Mouse (Mus musculus): ENCODE results near the gene Wdr46. TPM values are rescaled to one million over a fixed set of nuclear protein-coding genes. Genes with fewer than 3 reads are reported as not detected.
"Not testable (repeated sequence)": the region's sequence is repeated elsewhere in the genome, so short reads cannot be mapped to it uniquely, and the experiment has no call there.

Wdr46 gene
- polyA plus RNA-seq, 1 experiment from 2014 or later = 38.8 TPM

- Histone ChIP-seq H3K4me2 (replicated peaks) (no peak overlapping the region), H3K4me3 (no peak overlapping the region), H3K9ac (no peak overlapping the region), H3K4me1 (no peaks in the 10 kb centered on the region), H3K36me3 (no peaks in the 10 kb centered on the region), H3K9me3 (replicated peaks) (no peaks in the 10 kb centered on the region), H3K27me3 (no peaks in the 10 kb centered on the region), H3K27ac (no peak overlapping the region)
- WGBS = 88% methylated on average over 7 of the region's 7 CpGs
- ATAC-seq (ENCODE audit: low FRiP score) = no peak
These were observed 38.0 kb upstream of the Wdr46 start for GRCm38 (mm10) chr17:33902491-33902890.

GRCm38 (mm10) chr17:33903911-33904651 is 36.4 kb upstream of the Wdr46 start:
- 77% methylated on average over 6 of the region's 6 CpGs for WGBS
- not testable (repeated sequence) for ATAC-seq (ENCODE audit: low FRiP score); H3K4me1 ChIP-seq; H3K27me3 ChIP-seq; H3K4me2 ChIP-seq (replicated peaks); H3K4me3 ChIP-seq; H3K9ac ChIP-seq; H3K27ac ChIP-seq; H3K36me3 ChIP-seq; H3K9me3 ChIP-seq (replicated peaks)

- ATAC-seq (ENCODE audit: low FRiP score); H3K9ac ChIP-seq; H3K27ac ChIP-seq; H3K9me3 ChIP-seq (replicated peaks); H3K27me3 ChIP-seq; H3K36me3 ChIP-seq; H3K4me1 ChIP-seq; H3K4me3 ChIP-seq; H3K4me2 ChIP-seq (replicated peaks): not testable (repeated sequence)
- WGBS = 13% methylated on average over 3 of the region's 4 CpGs
These were observed 35.6 kb upstream of the Wdr46 start, which contains the start of gene Platr17 for GRCm38 (mm10) chr17:33904835-33905234. Gene Platr17 (plus strand): TSS chr17:33905135.

GRCm38 (mm10) chr17:33908331-33909076 is 32.0 kb upstream of the Wdr46 start:
- H3K9ac ChIP-seq = peak overlapping the region; percentile 78
- WGBS = under 1% methylated on average over 44 of the region's 44 CpGs
- peak overlapping the region; percentile 92 for H3K27ac ChIP-seq
- peak; percentile 14 for ATAC-seq (ENCODE audit: low FRiP score)
- H3K4me1 ChIP-seq = peaks cover 23% of the 10 kb centered on the region
- H3K4me3 ChIP-seq = peak overlapping the region; percentile 82
- H3K9me3 ChIP-seq (replicated peaks) = no peaks in the 10 kb centered on the region
- H3K36me3 ChIP-seq = peaks cover 24% of the 10 kb centered on the region
- peak overlapping the region; percentile 97 for H3K4me2 ChIP-seq (replicated peaks)
- H3K27me3 ChIP-seq = no peaks in the 10 kb centered on the region

DNA sequence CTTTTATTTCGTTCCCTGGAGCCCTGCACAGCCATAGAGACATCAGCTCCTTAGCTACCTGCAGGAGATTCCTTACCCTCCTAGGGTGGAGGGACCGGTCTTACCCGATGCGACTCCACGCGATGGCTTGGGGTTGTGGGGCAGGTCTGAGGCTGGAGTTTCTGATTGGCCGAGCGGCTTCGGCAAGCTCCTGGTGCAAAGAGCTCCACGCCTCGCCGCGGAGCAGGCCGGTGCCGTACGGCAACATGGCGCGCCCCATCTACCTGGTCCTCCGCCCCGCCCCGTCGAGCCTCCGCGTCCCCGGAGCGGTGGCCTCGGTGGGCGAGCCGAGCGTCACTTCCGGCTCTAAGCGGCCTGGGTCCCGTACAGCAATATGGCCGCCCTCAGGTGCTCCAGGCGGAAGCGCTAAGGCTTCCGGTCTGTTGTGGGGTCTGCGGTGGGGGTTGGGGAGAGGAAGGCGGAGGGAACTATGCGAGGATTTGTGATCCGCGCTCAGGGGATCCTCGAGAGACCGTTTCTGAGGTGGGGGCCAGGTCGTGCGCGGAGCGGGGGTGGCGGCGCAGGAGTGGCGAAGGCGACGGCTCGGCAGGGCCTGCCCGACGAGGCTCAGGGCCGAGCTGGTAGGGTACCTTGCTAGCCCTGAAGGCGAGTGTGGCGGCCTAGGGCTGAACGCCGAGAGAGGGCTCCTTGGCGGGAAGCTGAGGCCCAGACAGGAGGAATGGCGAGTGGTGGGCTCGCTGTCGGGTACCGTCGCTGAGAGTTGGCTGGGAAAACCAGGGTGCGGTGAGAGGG is 31.2 kb upstream of the Wdr46 start, which contains the start of gene Daxx:
Gene Daxx (plus strand): TSS at position 338 of the 792 bp plus-strand sequence.
- under 1% methylated on average over 68 of the region's 68 CpGs for WGBS
- H3K27ac ChIP-seq = peak within 1 kb of the TSS; percentile 92
- peaks cover 32% of the 10 kb centered on the region for H3K36me3 ChIP-seq
- peak within 1 kb of the TSS; percentile 87 for H3K9ac ChIP-seq
- no peaks in the 10 kb centered on the region for H3K27me3 ChIP-seq
- peak within 1 kb of the TSS; percentile 82 for H3K4me3 ChIP-seq
- peak; percentile 96 for ATAC-seq (ENCODE audit: low FRiP score)
- H3K4me2 ChIP-seq (replicated peaks) = peak within 1 kb of the TSS; percentile 97
- H3K9me3 ChIP-seq (replicated peaks) = no peaks in the 10 kb centered on the region
- H3K4me1 ChIP-seq = peaks cover 23% of the 10 kb centered on the region

GRCm38 (mm10) chr17:33909869-33910250 is 30.6 kb upstream of the Wdr46 start:
- ATAC-seq (ENCODE audit: low FRiP score) = peak; percentile 5; the same call in 1 of the 2 replicates
- no peaks in the 10 kb centered on the region for H3K9me3 ChIP-seq (replicated peaks)
- H3K4me3 ChIP-seq = peak overlapping the region; percentile 82
- H3K9ac ChIP-seq = peak overlapping the region; percentile 87
- H3K4me1 ChIP-seq = peaks cover 25% of the 10 kb centered on the region
- H3K27me3 ChIP-seq = no peaks in the 10 kb centered on the region
- H3K4me2 ChIP-seq (replicated peaks) = peak overlapping the region; percentile 97
- H3K36me3 ChIP-seq = peaks cover 37% of the 10 kb centered on the region
- under 1% methylated on average over 14 of the region's 14 CpGs for WGBS
- H3K27ac ChIP-seq = peak overlapping the region; percentile 92

- no peak for ATAC-seq (ENCODE audit: low FRiP score)
- peak overlapping the region; percentile 82 for H3K4me3 ChIP-seq
These were observed 30.0 kb upstream of the Wdr46 start for GRCm38 (mm10) chr17:33910346-33911051.

DNA sequence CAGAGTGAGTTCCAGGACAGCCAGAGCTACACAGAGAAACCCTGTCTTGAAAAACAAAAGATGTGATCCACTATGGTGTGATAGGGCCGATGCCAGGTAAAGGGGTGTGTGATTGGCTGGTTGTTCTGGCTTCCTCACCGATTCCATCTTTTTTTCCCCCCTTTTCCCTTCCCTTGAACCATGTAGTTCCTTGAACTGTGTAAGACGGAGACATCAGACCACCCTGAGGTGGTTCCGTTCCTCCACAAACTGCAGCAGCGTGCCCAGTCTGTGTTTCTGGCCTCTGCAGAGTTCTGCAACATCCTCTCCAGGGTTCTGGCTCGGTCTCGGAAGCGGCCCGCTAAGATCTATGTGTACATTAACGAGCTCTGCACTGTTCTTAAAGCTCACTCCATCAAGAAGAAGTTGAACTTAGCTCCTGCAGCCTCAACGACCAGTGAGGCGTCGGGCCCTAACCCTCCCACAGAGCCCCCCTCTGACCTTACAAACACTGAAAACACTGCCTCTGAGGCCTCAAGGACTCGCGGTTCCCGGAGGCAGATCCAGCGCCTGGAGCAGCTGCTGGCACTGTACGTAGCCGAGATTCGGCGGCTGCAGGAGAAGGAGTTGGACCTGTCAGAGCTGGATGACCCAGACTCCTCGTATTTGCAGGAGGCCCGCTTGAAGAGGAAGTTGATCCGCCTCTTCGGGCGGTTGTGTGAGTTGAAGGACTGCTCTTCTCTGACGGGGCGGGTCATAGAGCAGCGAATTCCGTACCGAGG is 29.2 kb upstream of the Wdr46 start:
- H3K9ac ChIP-seq = no peak overlapping the region
- H3K4me3 ChIP-seq = no peak overlapping the region
- H3K36me3 ChIP-seq = peaks cover 41% of the 10 kb centered on the region
- H3K4me2 ChIP-seq (replicated peaks) = no peak overlapping the region
- no peaks in the 10 kb centered on the region for H3K9me3 ChIP-seq (replicated peaks)
- H3K27me3 ChIP-seq = no peaks in the 10 kb centered on the region
- no peak for ATAC-seq (ENCODE audit: low FRiP score)
- 92% methylated on average over 31 of the region's 31 CpGs for WGBS
- peaks cover 29% of the 10 kb centered on the region for H3K4me1 ChIP-seq
- H3K27ac ChIP-seq = no peak overlapping the region

More at GRCm38 (mm10) chr17:33910346-33911051, 30.0 kb upstream of the Wdr46 start:
- Histone ChIP-seq H3K9ac (peak overlapping the region; percentile 87), H3K36me3 (peaks cover 41% of the 10 kb centered on the region), H3K4me2 (replicated peaks) (peak overlapping the region; percentile 97), H3K27ac (no peak overlapping the region), H3K27me3 (no peaks in the 10 kb centered on the region), H3K4me1 (peaks cover 29% of the 10 kb centered on the region), H3K9me3 (replicated peaks) (no peaks in the 10 kb centered on the region)
- WGBS = 57% methylated on average over 11 of the region's 11 CpGs

DNA sequence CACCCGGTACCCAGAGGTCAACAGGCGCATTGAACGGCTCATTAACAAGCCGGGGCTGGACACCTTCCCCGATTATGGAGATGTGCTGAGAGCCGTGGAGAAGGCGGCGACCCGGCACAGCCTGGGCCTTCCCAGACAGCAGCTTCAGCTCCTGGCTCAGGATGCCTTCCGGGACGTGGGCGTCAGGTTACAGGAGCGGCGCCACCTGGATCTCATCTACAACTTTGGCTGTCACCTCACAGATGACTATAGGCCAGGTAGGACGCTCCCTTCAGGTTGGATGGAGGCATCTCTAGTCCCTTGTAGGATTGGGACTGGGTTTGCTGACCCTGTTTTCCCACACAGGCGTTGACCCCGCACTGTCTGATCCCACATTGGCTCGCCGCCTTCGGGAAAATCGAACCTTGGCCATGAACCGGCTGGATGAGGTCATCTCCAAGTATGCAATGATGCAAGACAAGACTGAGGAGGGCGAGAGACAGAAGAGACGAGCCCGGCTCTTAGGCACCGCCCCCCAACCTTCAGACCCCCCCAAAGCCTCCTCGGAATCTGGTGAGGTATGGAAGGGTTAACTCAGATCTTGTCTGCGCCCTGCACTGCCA is 28.5 kb upstream of the Wdr46 start:
- H3K9ac ChIP-seq = no peak overlapping the region
- no peaks in the 10 kb centered on the region for H3K27me3 ChIP-seq
- H3K27ac ChIP-seq = no peak overlapping the region
- no peaks in the 10 kb centered on the region for H3K9me3 ChIP-seq (replicated peaks)
- no peak for ATAC-seq (ENCODE audit: low FRiP score)
- H3K4me3 ChIP-seq = no peak overlapping the region
- WGBS = 90% methylated on average over 28 of the region's 28 CpGs
- H3K36me3 ChIP-seq = peaks cover 41% of the 10 kb centered on the region
- peaks cover 33% of the 10 kb centered on the region for H3K4me1 ChIP-seq
- no peak overlapping the region for H3K4me2 ChIP-seq (replicated peaks)

DNA sequence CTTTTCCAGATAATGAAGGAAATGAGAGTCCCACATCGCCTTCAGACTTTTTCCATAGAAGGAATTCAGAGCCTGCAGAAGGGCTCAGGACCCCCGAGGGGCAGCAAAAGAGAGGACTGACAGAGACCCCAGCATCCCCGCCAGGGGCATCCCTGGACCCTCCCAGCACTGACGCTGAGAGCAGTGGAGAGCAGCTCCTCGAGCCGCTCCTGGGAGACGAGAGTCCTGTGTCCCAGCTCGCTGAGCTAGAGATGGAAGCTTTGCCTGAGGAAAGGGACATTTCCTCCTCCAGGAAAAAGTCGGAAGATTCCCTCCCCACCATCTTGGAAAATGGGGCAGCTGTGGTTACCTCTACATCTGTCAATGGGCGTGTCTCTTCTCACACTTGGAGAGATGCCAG is 27.2 kb upstream of the Wdr46 start:
- peaks cover 33% of the 10 kb centered on the region for H3K4me1 ChIP-seq
- H3K4me3 ChIP-seq = no peak overlapping the region
- no peaks in the 10 kb centered on the region for H3K9me3 ChIP-seq (replicated peaks)
- H3K27me3 ChIP-seq = 0 out of 2 replicates have a peak, but pooled peaks cover 4% of the 10 kb centered on the region
- H3K27ac ChIP-seq = no peak overlapping the region
- no peak for ATAC-seq (ENCODE audit: low FRiP score)
- H3K36me3 ChIP-seq = peaks cover 47% of the 10 kb centered on the region
- no peak overlapping the region for H3K9ac ChIP-seq
- WGBS = 89% methylated on average over 10 of the region's 10 CpGs
- H3K4me2 ChIP-seq (replicated peaks) = no peak overlapping the region

GRCm38 (mm10) chr17:33913905-33914304 is 26.6 kb upstream of the Wdr46 start:
- H3K27ac ChIP-seq = no peak overlapping the region
- H3K4me1 ChIP-seq = peaks cover 37% of the 10 kb centered on the region
- H3K27me3 ChIP-seq = 0 out of 2 replicates have a peak, but pooled peaks cover 9% of the 10 kb centered on the region
- peaks cover 47% of the 10 kb centered on the region for H3K36me3 ChIP-seq
- H3K4me3 ChIP-seq = no peak overlapping the region
- H3K4me2 ChIP-seq (replicated peaks) = no peak overlapping the region
- no peaks in the 10 kb centered on the region for H3K9me3 ChIP-seq (replicated peaks)
- no peak for ATAC-seq (ENCODE audit: low FRiP score)
- 96% methylated on average over 8 of the region's 8 CpGs for WGBS
- no peak overlapping the region for H3K9ac ChIP-seq
